Mouse (Mus musculus) lung, adult 2 months (tissue): Measurements from ENCODE around the gene Fgd5.

Experiments used
- CTCF ChIP-seq: fragments of 200-500 bp; IDR thresholded peaks from 2 replicates; pipeline ENCODE4 v1.5.1; 2011; ENCODE audit warnings: mild to moderate bottlenecking, low read length, control low read depth; ENCODE audit not compliant: insufficient read depth
- POLR2A ChIP-seq: fragments of 200-500 bp; IDR thresholded peaks from 2 replicates; pipeline ENCODE4 v1.6.1; 2011; ENCODE audit warnings: low read depth, mild to moderate bottlenecking, control low read depth, low read length, borderline replicate concordance; ENCODE audit errors: extremely low read depth

DNA sequence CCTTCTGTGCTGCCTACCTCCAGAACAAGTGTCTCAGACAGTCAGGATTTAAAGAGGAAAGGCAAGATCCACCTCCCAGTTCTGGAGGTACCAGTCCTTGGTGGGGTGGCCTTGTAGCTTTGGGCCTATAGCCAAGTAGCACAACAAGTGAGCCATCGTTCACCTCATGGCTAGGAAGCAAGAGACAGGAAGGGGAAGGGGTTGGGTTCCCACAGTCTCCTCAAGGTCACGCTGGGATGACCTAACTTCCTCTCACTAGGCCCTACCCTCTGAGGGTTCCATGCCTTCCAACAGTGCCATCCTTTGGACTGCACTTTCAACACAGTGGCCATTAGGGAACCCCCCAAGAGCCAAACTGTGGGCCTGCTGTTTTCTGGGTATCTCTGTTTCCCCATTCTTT is 84.8 kb downstream of the Fgd5 start:
- TF ChIP-seq CTCF (no peak), POLR2A (no peak)
